Mouse (Mus musculus): ENCODE data around the gene Slc44a2.

DNA sequence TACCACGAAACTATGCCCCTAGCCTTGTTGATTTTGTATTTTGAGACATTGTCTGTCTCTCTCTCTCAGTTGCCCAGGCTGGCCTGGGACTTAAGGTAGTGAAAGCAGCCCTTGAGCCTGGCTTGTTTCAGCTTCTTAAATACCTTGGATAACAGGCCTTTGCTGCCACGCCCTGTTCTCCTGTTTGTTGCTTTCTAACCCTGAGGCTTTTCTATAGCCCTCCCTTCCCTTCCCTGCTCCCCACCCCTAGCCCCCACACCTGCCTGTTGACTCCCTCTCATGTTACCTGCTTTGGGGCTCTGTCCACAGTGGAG is 32.8 kb downstream of the Slc44a2 start:
- TF ChIP-seq CTCF (IDR thresholded peaks at IDR 0.05; ENCODE audit: insufficient read depth, low read depth, low read length) (no peak), POLR2A (IDR thresholded peaks at IDR 0.05; ENCODE audit: insufficient read depth, low read depth, low read length) (no peak)
